ENCODE assay signal across 26 mouse cellular contexts in genomic region chr2:172951976-172952375, GRCm38 (mm10). TPM values are rescaled to one million over a fixed set of nuclear protein-coding genes. Genes with fewer than 3 reads are reported as not detected.
DNase-seq lines count a peak whose midpoint lies in the region; TF ChIP-seq lines count a peak whose summit lies in the region.
"Had no signal": no experiment of that assay in that cellular context is flagged by ENCODE, and none has a peak within 500 bp of the region (broad histone marks: within the 10 kb centered on the region; RNA-seq: fewer than 3 reads in every experiment).

No protein-coding gene starts in this region.

- no peaks in the 10 kb centered on the region for H3K36me3 ChIP-seq in E14TG2a.4 (ENCODE audit: insufficient read depth, low read length)
- H3K36me3 ChIP-seq: heart, embryonic 12.5 days; hindbrain, embryonic 13.5 days; limb, embryonic 13.5 days; liver, embryonic 13.5 days; lung, embryonic 15.5 days; midbrain, embryonic 12.5 days had no signal

- peaks cover 28% of the 10 kb centered on the region for H3K27me3 ChIP-seq in E14TG2a.4 (ENCODE audit: insufficient read depth, low read length)
- H3K27me3 ChIP-seq: heart, embryonic 12.5 days; limb, embryonic 13.5 days; lung, embryonic 15.5 days had no signal

- peaks cover 21% of the 10 kb centered on the region for H3K9me3 ChIP-seq in E14TG2a.4 (ENCODE audit: low read length)
- H3K9me3 ChIP-seq: liver, embryonic 13.5 days had no signal

- H3K4me3 ChIP-seq in layer of hippocampus, adult 2 months, result no peak overlapping the region
- no peak overlapping the region for H3K4me3 ChIP-seq in E14TG2a.4 (replicated peaks; ENCODE audit: low read length)
- H3K4me3 ChIP-seq: heart, adult 2 months; heart, embryonic 12.5 days; hindbrain, embryonic 13.5 days; limb, embryonic 13.5 days; liver, embryonic 13.5 days; lung, embryonic 15.5 days; megakaryocyte, embryonic 14.5 days; midbrain, embryonic 12.5 days had no signal

- H3K4me1 ChIP-seq in E14TG2a.4 (replicated peaks; ENCODE audit: low read depth, low read length), result peaks cover 8% of the 10 kb centered on the region
- H3K4me1 ChIP-seq: liver, embryonic 13.5 days; megakaryocyte, embryonic 14.5 days had no signal

- no peak overlapping the region for H3K27ac ChIP-seq in layer of hippocampus, adult 2 months
- H3K27ac ChIP-seq: heart, adult 2 months; hindbrain, embryonic 13.5 days; limb, embryonic 13.5 days; liver, embryonic 13.5 days; lung, embryonic 15.5 days; midbrain, embryonic 12.5 days had no signal

- no peak for DNase-seq in layer of hippocampus, adult 2 months (ENCODE audit: low spot score in 2 of 2)
- no peak for DNase-seq in layer of hippocampus, postnatal 36 days
- DNase-seq in A20 (ENCODE audit: low read depth, low spot score), result peak; percentile 19
- peak; percentile 38 for DNase-seq in induced T-regulatory cell, adult 2 months (ENCODE audit: low read depth)
- DNase-seq in Muller cell, postnatal 12 days (ENCODE audit: inconsistent ontology term), result no peak
- DNase-seq in testis, postnatal 14 days (ENCODE audit: low spot score), result no peak
- DNase-seq: adrenal gland, postnatal 14 days; cerebellum, adult 11 months; cerebellum, adult 9-10 months; cerebellum, postnatal 36 days; heart, adult 2 months; heart, postnatal 4 days; kidney, adult 8-10 months; kidney, postnatal 14 days; liver, embryonic 13.5 days; lung, postnatal 36 days; thymus, postnatal 14 days had no signal

- TF ChIP-seq CTCF in layer of hippocampus, adult 2 months (conservative IDR thresholded peaks at IDR 0.05), result 0 out of 2 replicates have a peak, but pooled peaks have one; percentile 12
- peak; percentile 47 for TF ChIP-seq CTCF in E14TG2a.4 (conservative IDR thresholded peaks at IDR 0.05; ENCODE audit: low read length)

RNA-seq across cellular contexts. Expression of gene Bmp7, which starts 11.9 kb away (rescaled TPM):
- 1 to 10 TPM; 4.2 to 5.7 TPM for total RNA-seq in layer of hippocampus, adult 2 months (2021)
- total RNA-seq in layer of hippocampus, postnatal 36 days (2021), result 1 to 10 TPM; 3.6 to 6.2 TPM

RNA-seq across cellular contexts. Expression of gene Spo11, which starts 25.5 kb away (rescaled TPM):
- total RNA-seq in layer of hippocampus, adult 2 months (2021), result under 1 TPM in 1 of 2 experiments, not detected in 1; 0.29 TPM
- total RNA-seq in layer of hippocampus, postnatal 36 days (2021), result not detected
- total RNA-seq: adrenal gland, postnatal 14 days; gastrocnemius, adult 8-10 months; gastrocnemius, postnatal 4 days; heart, adult 2 months; heart, postnatal 4 days had no signal

RNA-seq across cellular contexts. Expression of gene Rae1, which starts 47.9 kb away (rescaled TPM):
- total RNA-seq in layer of hippocampus, adult 2 months (2021), result 10 to 100 TPM; 76.7 to 90.6 TPM
- total RNA-seq in layer of hippocampus, postnatal 36 days (2021), result 10 to 100 TPM; 72.9 to 77.0 TPM

Comparison
In these comparisons a context has a peak if more than half of its experiments do, and no peak if none do; other contexts are left out.
1. DNase-seq: peak in A20 (single experiment) and induced T-regulatory cell, adult 2 months (single experiment); none in layer of hippocampus, adult 2 months (0 of 2), layer of hippocampus, postnatal 36 days (0 of 2), Muller cell, postnatal 12 days (single experiment) and testis, postnatal 14 days (single experiment).